Mouse (Mus musculus) liver, embryonic 12.5 days (tissue): Measurements from ENCODE around the gene 2310061I04Rik. TPM values are rescaled to one million over a fixed set of nuclear protein-coding genes. Genes with fewer than 3 reads are reported as not detected.
A peak's percentile ranks its signal among the peaks of the same experiment; 100 is the strongest.
"Not testable (repeated sequence)": the region's sequence is repeated elsewhere in the genome, so short reads cannot be mapped to it uniquely, and the experiment has no call there.

ENCODE experiments used
- ATAC-seq: fragments of 200-750 bp; cut with Nextera tagmentation; 2 replicates; pipeline ENCODE4 v1.8.0; 2017; ENCODE audit warnings: moderate number of reproducible peaks, mild to moderate bottlenecking, moderate library complexity
- H3K27ac ChIP-seq: fragments of 300-500 bp; sonication (generic); 2 replicates; pipeline ENCODE4 v1.5.1; 2016; ENCODE audit warnings: mild to moderate bottlenecking
- H3K27me3 ChIP-seq: fragments of 300-500 bp; sonication (generic); replicated peaks from 2 replicates; pipeline ENCODE4 v1.6.1; 2016; ENCODE audit warnings: mild to moderate bottlenecking, moderate library complexity
- H3K36me3 ChIP-seq: fragments of 300-500 bp; sonication (generic); 2 replicates; pipeline ENCODE4 v1.6.1; 2016; ENCODE audit warnings: mild to moderate bottlenecking, moderate library complexity
- H3K4me1 ChIP-seq: fragments of 300-500 bp; sonication (generic); 2 replicates; pipeline ENCODE4 v1.6.1; 2016
- H3K4me2 ChIP-seq: fragments of 300-500 bp; sonication (generic); 2 replicates; pipeline ENCODE4 v1.6.1; 2016; ENCODE audit warnings: mild to moderate bottlenecking, moderate library complexity
- H3K4me3 ChIP-seq: fragments of 300-500 bp; sonication (generic); 2 replicates; pipeline ENCODE4 v1.5.1; 2016; ENCODE audit warnings: mild to moderate bottlenecking, moderate library complexity
- H3K9ac ChIP-seq: fragments of 300-500 bp; sonication (generic); 2 replicates; pipeline ENCODE4 v1.6.1; 2016; ENCODE audit warnings: mild to moderate bottlenecking, moderate library complexity
- H3K9me3 ChIP-seq: fragments of 300-500 bp; sonication (generic); replicated peaks from 2 replicates; pipeline ENCODE4 v1.6.1; 2016; ENCODE audit warnings: mild to moderate bottlenecking, moderate library complexity
- WGBS: fragments of 180-500 bp; shearing (Covaris S2); methylation state at CpG from one replicate; pipeline ENCODE4 v1.1.7; 2016; ENCODE audit not compliant: insufficient replicate concordance; 5-methylcytosine and 5-hydroxymethylcytosine counted together
- polyA plus RNA-seq: library from polyadenylated mRNA; unstranded; fragments of >200 nt; fragmentation: Nextera tagmentation; extraction: Ambion mirVana; gene quantifications from 2 replicates; pipeline ENCODE4 v1.2.1, GENCODE M21; 2016

2310061I04Rik gene
- 20.2 and 20.9 TPM in 2 replicates for polyA plus RNA-seq

DNA sequence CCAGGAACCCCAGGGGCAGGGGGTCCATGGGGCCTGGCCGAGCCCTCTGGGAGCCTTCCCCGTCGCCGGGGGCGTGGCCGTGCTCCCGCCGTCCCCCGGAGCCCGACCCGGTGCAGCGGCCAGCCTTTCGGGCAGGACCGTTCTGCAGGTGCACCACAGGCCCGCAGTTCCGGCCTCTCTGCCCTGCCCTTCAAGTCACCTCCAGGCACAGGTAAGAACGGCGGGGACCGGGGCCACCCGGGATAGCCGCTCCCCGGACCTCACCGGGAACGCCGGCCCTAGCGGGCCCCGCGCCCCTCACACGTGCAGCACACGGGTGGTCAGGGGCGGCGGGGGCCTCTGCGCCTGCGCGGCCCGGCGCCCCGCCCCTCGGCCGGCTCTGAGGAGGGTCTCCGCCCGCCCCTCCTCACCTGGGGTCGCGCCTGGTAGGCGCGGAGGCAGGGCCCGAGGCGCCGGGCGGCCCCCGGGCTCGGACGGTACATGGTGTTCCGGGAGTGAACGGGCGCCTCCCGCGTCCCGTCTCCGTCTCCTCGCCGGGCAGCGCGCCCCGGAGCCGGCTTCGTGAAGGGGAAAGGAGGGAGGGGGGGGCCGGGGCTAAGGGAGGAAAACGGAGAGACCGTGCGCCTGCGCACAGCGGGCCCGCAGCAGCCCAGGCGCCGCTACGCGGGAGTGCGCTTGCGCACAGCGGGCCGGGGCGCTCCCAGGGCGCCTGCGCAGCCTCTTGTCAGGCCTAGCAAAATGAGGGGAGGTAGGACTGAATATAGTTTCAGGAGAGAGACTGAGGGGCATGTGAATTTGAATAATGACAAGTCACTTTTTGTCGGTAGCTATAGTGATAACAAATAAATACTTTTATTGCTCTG is at the start of gene 2310061I04Rik:
Gene 2310061I04Rik (minus strand): TSS at position 651 of the 863 bp plus-strand sequence.
- Histone ChIP-seq H3K36me3 (peaks cover 47% of the 10 kb centered on the region), H3K27ac (peak within 1 kb of the TSS; percentile 89), H3K4me2 (peak within 1 kb of the TSS; percentile 100), H3K9ac (peak within 1 kb of the TSS; percentile 97), H3K4me1 (peaks cover 48% of the 10 kb centered on the region), H3K27me3 (no peaks in the 10 kb centered on the region), H3K9me3 (no peaks in the 10 kb centered on the region), H3K4me3 (peak within 1 kb of the TSS; percentile 99)
- peak; percentile 90 for ATAC-seq
- under 1% methylated on average over 86 of the region's 86 CpGs for WGBS

DNA sequence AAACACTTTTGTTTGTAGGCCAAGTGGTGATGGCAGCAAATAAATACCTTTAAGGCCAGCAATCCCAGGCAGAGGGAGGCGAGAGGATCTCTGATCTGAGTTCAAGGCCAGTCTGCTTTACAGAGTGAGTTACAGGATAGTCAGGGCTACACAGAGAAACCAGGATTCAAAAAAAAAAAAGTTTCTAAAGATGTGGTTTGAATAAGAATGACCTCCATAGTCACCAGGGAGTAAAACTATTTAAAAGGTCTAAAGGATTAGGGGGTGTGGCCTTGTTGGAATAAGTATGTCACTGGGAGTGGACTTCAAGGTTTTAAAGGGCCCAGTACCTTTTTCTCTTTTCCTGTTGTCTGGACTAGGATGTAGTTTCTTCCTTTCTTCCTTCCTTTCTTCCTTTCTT is 42.7 kb upstream of the 2310061I04Rik start:
- H3K4me3 ChIP-seq: no peak overlapping the region
- H3K36me3 ChIP-seq: no peaks in the 10 kb centered on the region
- H3K4me1 ChIP-seq: no peaks in the 10 kb centered on the region
- no peak overlapping the region for H3K9ac ChIP-seq
- H3K4me2 ChIP-seq: no peak overlapping the region
- no peaks in the 10 kb centered on the region; the same call in 1 of the 2 replicates for H3K9me3 ChIP-seq
- H3K27ac ChIP-seq: no peak overlapping the region
- H3K27me3 ChIP-seq: no peaks in the 10 kb centered on the region
- 50% methylated on average over 1 of the region's 1 CpGs for WGBS
- no peak for ATAC-seq

GRCm38 (mm10) chr17:35939108-35939507 is 41.9 kb upstream of the 2310061I04Rik start:
- ATAC-seq: no peak
- no peaks in the 10 kb centered on the region; the same call in 1 of the 2 replicates for H3K9me3 ChIP-seq
- no peaks in the 10 kb centered on the region for H3K36me3 ChIP-seq
- H3K27me3 ChIP-seq: no peaks in the 10 kb centered on the region
- no peak overlapping the region for H3K27ac ChIP-seq
- H3K4me1 ChIP-seq: no peaks in the 10 kb centered on the region
- WGBS: 50% methylated on average over 2 of the region's 2 CpGs
- H3K9ac ChIP-seq: no peak overlapping the region
- no peak overlapping the region for H3K4me2 ChIP-seq
- no peak overlapping the region for H3K4me3 ChIP-seq

- Histone ChIP-seq H3K27ac (no peak overlapping the region), H3K36me3 (no peaks in the 10 kb centered on the region; the same call in 1 of the 2 replicates), H3K4me2 (no peak overlapping the region), H3K9ac (no peak overlapping the region), H3K4me3 (no peak overlapping the region), H3K4me1 (no peaks in the 10 kb centered on the region), H3K9me3 (no peaks in the 10 kb centered on the region; the same call in 1 of the 2 replicates), H3K27me3 (no peaks in the 10 kb centered on the region)
- WGBS: 20% methylated on average over 2 of the region's 2 CpGs
- peak; percentile 37; the same call in 1 of the 2 replicates for ATAC-seq
Observed at GRCm38 (mm10) chr17:35937700-35938348, 40.6 kb upstream of the 2310061I04Rik start.

DNA sequence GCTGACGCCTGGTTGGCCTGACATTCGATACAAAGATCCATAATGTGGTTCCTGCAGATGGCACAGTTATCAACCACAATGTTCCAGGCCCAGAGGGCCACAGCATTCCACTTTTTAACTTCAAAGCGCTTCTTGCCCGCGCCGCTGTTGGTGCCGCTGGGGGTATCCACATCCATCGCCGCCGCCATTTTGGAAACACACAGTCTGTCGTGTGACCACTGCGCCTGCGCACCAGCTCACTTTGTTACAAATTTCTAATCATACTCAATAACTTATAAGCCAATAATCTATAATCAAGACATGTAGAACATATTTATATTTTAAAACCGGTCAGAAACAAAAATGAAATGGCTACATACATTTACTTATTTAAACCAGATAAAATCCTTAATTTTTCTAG is 38.5 kb upstream of the 2310061I04Rik start:
- ATAC-seq: not testable (repeated sequence)

GRCm38 (mm10) chr17:35932608-35933007 is 35.4 kb upstream of the 2310061I04Rik start:
- no peak overlapping the region for H3K4me2 ChIP-seq
- no peak for ATAC-seq
- H3K4me1 ChIP-seq: peaks cover 16% of the 10 kb centered on the region
- H3K36me3 ChIP-seq: peaks cover 50% of the 10 kb centered on the region
- H3K9ac ChIP-seq: no peak overlapping the region
- WGBS: 80% methylated on average over 4 of the region's 4 CpGs
- no peak overlapping the region for H3K27ac ChIP-seq
- H3K9me3 ChIP-seq: no peaks in the 10 kb centered on the region
- no peaks in the 10 kb centered on the region for H3K27me3 ChIP-seq
- H3K4me3 ChIP-seq: no peak overlapping the region

More for the DNA sequence above, 38.5 kb upstream of the 2310061I04Rik start:
- H3K9ac ChIP-seq, H3K4me3 ChIP-seq, H3K27me3 ChIP-seq, H3K4me1 ChIP-seq, H3K4me2 ChIP-seq, H3K27ac ChIP-seq, H3K9me3 ChIP-seq: not testable (repeated sequence)
- peaks cover 19% of the 10 kb centered on the region for H3K36me3 ChIP-seq
- 80% methylated on average over 14 of the region's 14 CpGs for WGBS

GRCm38 (mm10) chr17:35930627-35931026 is 33.4 kb upstream of the 2310061I04Rik start:
- no peak overlapping the region for H3K4me3 ChIP-seq
- no peaks in the 10 kb centered on the region for H3K27me3 ChIP-seq
- no peak overlapping the region for H3K27ac ChIP-seq
- no peak for ATAC-seq
- 90% methylated on average over 12 of the region's 12 CpGs for WGBS
- H3K4me2 ChIP-seq: no peak overlapping the region
- no peaks in the 10 kb centered on the region for H3K9me3 ChIP-seq
- peaks cover 70% of the 10 kb centered on the region for H3K36me3 ChIP-seq
- H3K9ac ChIP-seq: no peak overlapping the region
- peaks cover 35% of the 10 kb centered on the region for H3K4me1 ChIP-seq

- ATAC-seq: no peak
- H3K27me3 ChIP-seq: no peaks in the 10 kb centered on the region
- H3K9me3 ChIP-seq: no peaks in the 10 kb centered on the region
- WGBS: 96% methylated on average over 2 of the region's 2 CpGs
- 0 out of 2 replicates have a peak overlapping the region, but pooled peaks have one; percentile 8 for H3K27ac ChIP-seq
- peaks cover 81% of the 10 kb centered on the region for H3K36me3 ChIP-seq
- H3K4me3 ChIP-seq: no peak overlapping the region
- H3K4me2 ChIP-seq: no peak overlapping the region
- H3K9ac ChIP-seq: no peak overlapping the region
- peaks cover 46% of the 10 kb centered on the region for H3K4me1 ChIP-seq
Observed at GRCm38 (mm10) chr17:35929534-35929933, 32.3 kb upstream of the 2310061I04Rik start.

GRCm38 (mm10) chr17:35927471-35927870 is 30.2 kb upstream of the 2310061I04Rik start:
- H3K9me3 ChIP-seq: no peaks in the 10 kb centered on the region
- ATAC-seq: peak; percentile 84
- H3K9ac ChIP-seq: peak overlapping the region; percentile 42
- H3K4me3 ChIP-seq: no peak overlapping the region
- H3K4me1 ChIP-seq: peaks cover 63% of the 10 kb centered on the region
- no peaks in the 10 kb centered on the region for H3K27me3 ChIP-seq
- peak overlapping the region; percentile 45 for H3K4me2 ChIP-seq
- H3K36me3 ChIP-seq: peaks cover 98% of the 10 kb centered on the region
- WGBS: 12% methylated on average over 1 of the region's 1 CpGs
- H3K27ac ChIP-seq: peak overlapping the region; percentile 73

- WGBS: 87% methylated on average over 4 of the region's 4 CpGs
- Histone ChIP-seq H3K4me3 (no peak overlapping the region), H3K27me3 (no peaks in the 10 kb centered on the region), H3K9me3 (no peaks in the 10 kb centered on the region), H3K36me3 (peaks cover 75% of the 10 kb centered on the region), H3K4me2 (no peak overlapping the region), H3K9ac (no peak overlapping the region), H3K27ac (no peak overlapping the region), H3K4me1 (peaks cover 87% of the 10 kb centered on the region)
- ATAC-seq: no peak
Observed at GRCm38 (mm10) chr17:35923281-35923680, 26.1 kb upstream of the 2310061I04Rik start.

GRCm38 (mm10) chr17:35922566-35922965 is 25.3 kb upstream of the 2310061I04Rik start:
- Histone ChIP-seq H3K27ac (peak overlapping the region; percentile 62), H3K4me1 (peaks cover 80% of the 10 kb centered on the region), H3K27me3 (no peaks in the 10 kb centered on the region), H3K4me2 (no peak overlapping the region), H3K36me3 (peaks cover 72% of the 10 kb centered on the region), H3K9me3 (no peaks in the 10 kb centered on the region), H3K4me3 (no peak overlapping the region), H3K9ac (no peak overlapping the region)
- whole genome bisulfite sequencing: 80% methylated on average over 3 of the region's 3 CpGs
- ATAC-seq: no peak

DNA sequence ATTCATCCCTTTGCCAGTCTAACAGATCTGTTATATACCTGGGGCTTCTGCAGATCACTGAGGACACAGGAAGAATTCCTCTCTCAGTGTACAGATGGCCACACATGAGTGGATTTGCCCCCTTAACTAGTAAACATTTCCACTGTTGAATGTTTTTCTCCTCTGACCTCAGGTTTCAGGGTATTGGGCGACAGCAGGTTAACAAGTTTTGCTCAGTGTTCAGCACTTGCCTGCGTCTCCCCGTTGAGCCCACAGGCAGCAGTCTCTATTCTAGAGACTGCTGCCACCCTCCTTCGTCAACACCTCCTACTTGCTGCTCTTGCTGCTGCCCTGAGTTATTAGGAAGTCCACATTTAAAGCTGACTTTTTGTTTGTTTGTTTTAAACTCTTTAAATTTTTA is 24.5 kb upstream of the 2310061I04Rik start:
- Histone ChIP-seq H3K4me3 (no peak overlapping the region), H3K9ac (no peak overlapping the region), H3K4me1 (peaks cover 72% of the 10 kb centered on the region), H3K27me3 (no peaks in the 10 kb centered on the region), H3K27ac (peak overlapping the region; percentile 99; the same call in 1 of the 2 replicates), H3K9me3 (no peaks in the 10 kb centered on the region), H3K4me2 (no peak overlapping the region), H3K36me3 (peaks cover 70% of the 10 kb centered on the region)
- WGBS: 92% methylated on average over 4 of the region's 4 CpGs
- ATAC-seq: no peak
